Mouse (Mus musculus) hindbrain, embryonic 10.5 days (tissue): Measurements from ENCODE around the gene Mn1. TPM values are rescaled to one million over a fixed set of nuclear protein-coding genes. Genes with fewer than 3 reads are reported as not detected.
A peak's percentile ranks its signal among the peaks of the same experiment; 100 is the strongest.

Experiments used
- DNase-seq: peaks from one replicate; pipeline ENCODE4 v3.0.0-alpha.2; 2017; ENCODE audit warnings: low spot score
- H3K27ac ChIP-seq: fragments of 300-500 bp; sonication (generic); 2 replicates; pipeline ENCODE4 v1.5.1; 2016; ENCODE audit warnings: mild to moderate bottlenecking, moderate library complexity
- H3K27me3 ChIP-seq: fragments of 300-500 bp; sonication (generic); 2 replicates; pipeline ENCODE4 v1.6.1; 2016; ENCODE audit warnings: mild to moderate bottlenecking; ENCODE audit not compliant: poor library complexity, insufficient read depth, severe bottlenecking
- H3K36me3 ChIP-seq: fragments of 300-500 bp; sonication (generic); 2 replicates; pipeline ENCODE4 v1.6.1; 2016; ENCODE audit warnings: mild to moderate bottlenecking, moderate library complexity
- H3K4me1 ChIP-seq: fragments of 300-500 bp; sonication (generic); replicated peaks from 2 replicates; pipeline ENCODE4 v1.6.1; 2016; ENCODE audit warnings: mild to moderate bottlenecking
- H3K4me3 ChIP-seq: fragments of 300-500 bp; sonication (generic); 2 replicates; pipeline ENCODE4 v1.5.1; 2016; ENCODE audit warnings: mild to moderate bottlenecking, moderate library complexity
- H3K9me3 ChIP-seq: fragments of 300-500 bp; sonication (generic); 2 replicates; pipeline ENCODE4 v1.6.1; 2016; ENCODE audit warnings: mild to moderate bottlenecking, moderate library complexity
- WGBS: fragments of 180-500 bp; shearing (Covaris S2); methylation state at CpG from one replicate; pipeline ENCODE4 v1.1.7; 2016; 5-methylcytosine and 5-hydroxymethylcytosine counted together
- polyA plus RNA-seq: library from polyadenylated mRNA; unstranded; fragments of >200 nt; fragmentation: Nextera tagmentation; extraction: Ambion mirVana; gene quantifications from 2 replicates; pipeline ENCODE4 v1.2.1, GENCODE M21; 2016

Gene Mn1
- polyA plus RNA-seq, 1 experiment from 2014 or later: 65.1 TPM

DNA sequence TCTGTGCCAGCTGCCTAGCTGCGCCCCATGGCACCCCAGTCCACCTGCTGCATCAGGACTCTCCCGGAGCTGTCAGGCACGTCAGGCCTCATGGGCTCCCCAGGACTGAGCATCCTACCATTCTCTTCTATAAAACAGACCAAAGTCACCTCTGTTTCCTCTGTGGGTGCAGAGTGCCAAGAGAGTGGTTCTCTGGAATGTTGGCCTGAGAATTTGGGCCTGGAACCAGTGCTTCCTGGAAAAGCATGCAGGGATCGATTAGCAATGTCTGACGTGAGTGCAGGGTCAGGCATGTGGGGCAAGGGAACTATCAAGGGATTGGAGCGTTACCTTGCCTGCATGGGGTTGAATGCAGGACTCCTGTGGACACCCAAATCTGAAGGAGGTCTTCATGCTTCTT lies 59.0 kb downstream of the Mn1 start:
- H3K4me1 ChIP-seq: peaks cover 5% of the 10 kb centered on the region; the same call in 1 of the 2 replicates
- no peaks in the 10 kb centered on the region for H3K36me3 ChIP-seq
- no peaks in the 10 kb centered on the region for H3K9me3 ChIP-seq
- H3K4me3 ChIP-seq: no peak overlapping the region
- WGBS: 83% methylated on average over 6 of the region's 6 CpGs
- DNase-seq: no peak
- H3K27me3 ChIP-seq: 0 out of 2 replicates have a peak, but pooled peaks cover 6% of the 10 kb centered on the region
- 0 out of 2 replicates have a peak overlapping the region, but pooled peaks have one; percentile 45 for H3K27ac ChIP-seq

DNA sequence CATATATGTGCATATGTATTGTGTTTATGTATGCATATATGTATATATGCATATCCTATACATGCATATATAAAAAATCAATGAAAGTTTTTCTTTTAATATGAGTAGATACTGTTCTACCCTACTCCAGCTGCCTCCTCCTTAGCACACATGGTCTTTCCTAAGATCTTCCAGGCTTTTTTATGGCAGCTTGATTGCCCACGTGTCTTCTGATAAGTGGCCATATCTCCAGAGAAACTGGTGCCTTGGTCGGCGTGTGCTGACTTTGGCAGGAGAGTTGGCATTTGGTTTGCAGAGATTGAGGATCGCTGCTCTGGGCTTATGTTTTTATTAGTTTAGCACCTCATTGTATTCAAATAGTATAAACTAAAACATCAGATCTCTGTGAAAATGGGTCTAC lies 68.7 kb downstream of the Mn1 start:
- 89% methylated on average over 4 of the region's 4 CpGs for WGBS
- H3K9me3 ChIP-seq: peaks cover 16% of the 10 kb centered on the region
- DNase-seq: no peak
- H3K27ac ChIP-seq: no peak overlapping the region
- H3K4me3 ChIP-seq: no peak overlapping the region
- H3K36me3 ChIP-seq: peaks cover 7% of the 10 kb centered on the region
- H3K27me3 ChIP-seq: no peaks in the 10 kb centered on the region; the same call in 1 of the 2 replicates
- peaks cover 4% of the 10 kb centered on the region; the same call in 1 of the 2 replicates for H3K4me1 ChIP-seq

DNA sequence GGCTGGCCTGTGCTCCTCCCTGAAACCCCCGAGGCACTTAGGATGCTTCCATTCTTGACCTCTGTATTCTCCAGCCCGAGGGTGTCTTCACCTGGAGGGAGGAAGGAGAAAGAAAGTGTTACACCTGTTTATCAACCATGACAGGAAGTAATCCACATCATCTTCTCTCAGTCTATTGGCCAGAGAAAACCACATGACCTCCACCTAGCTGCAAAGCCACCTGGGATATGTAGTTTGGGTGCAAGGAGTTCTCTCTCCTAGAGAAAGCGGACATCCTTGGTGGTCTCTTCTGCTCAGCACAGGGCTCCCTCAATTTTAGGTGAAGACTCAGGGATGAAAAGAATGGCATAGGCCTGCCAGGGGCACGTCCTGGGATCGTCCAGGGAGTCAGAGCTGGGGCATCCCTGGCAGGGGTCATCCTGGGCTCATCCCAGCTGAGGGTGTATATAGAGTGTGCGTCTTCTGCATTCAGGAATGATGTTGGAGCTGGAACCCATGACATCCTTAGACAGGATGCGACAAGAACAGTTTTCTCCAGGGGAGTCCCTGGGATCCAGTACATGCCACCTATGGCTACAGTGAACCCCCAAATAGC lies 72.0 kb downstream of the Mn1 start:
- Histone ChIP-seq H3K36me3 (no peaks in the 10 kb centered on the region), H3K4me3 (no peak overlapping the region), H3K9me3 (no peaks in the 10 kb centered on the region), H3K27me3 (no peaks in the 10 kb centered on the region; the same call in 1 of the 2 replicates), H3K4me1 (peaks cover 4% of the 10 kb centered on the region; the same call in 1 of the 2 replicates), H3K27ac (peak overlapping the region; percentile 59)
- DNase-seq: no peak
- WGBS: 50% methylated on average over 7 of the region's 7 CpGs

DNA sequence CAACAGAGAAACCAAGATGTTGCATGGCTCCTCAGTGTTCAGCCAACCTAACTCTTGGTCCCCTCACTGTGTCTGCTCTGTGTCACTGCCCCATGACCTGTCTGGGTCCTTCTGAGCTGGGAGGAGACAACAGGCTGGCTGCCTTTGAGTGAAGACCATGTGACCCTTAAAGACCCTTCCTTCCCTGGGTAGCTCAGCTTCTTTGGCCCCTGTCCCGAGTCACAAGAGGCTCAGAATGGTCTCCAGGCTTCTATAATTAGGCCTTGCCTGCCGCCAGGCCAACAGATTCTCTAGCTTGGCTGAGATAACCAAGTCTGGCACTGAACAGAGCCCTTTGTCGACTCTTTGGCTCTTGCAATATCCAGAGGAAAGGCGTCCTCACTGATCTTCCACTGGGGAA lies 73.4 kb downstream of the Mn1 start:
- 68% methylated on average over 4 of the region's 4 CpGs for WGBS
- Histone ChIP-seq H3K4me1 (peaks cover 4% of the 10 kb centered on the region; the same call in 1 of the 2 replicates), H3K27me3 (no peaks in the 10 kb centered on the region; the same call in 1 of the 2 replicates), H3K4me3 (no peak overlapping the region), H3K27ac (no peak overlapping the region), H3K9me3 (no peaks in the 10 kb centered on the region), H3K36me3 (no peaks in the 10 kb centered on the region)
- no peak for DNase-seq

DNA sequence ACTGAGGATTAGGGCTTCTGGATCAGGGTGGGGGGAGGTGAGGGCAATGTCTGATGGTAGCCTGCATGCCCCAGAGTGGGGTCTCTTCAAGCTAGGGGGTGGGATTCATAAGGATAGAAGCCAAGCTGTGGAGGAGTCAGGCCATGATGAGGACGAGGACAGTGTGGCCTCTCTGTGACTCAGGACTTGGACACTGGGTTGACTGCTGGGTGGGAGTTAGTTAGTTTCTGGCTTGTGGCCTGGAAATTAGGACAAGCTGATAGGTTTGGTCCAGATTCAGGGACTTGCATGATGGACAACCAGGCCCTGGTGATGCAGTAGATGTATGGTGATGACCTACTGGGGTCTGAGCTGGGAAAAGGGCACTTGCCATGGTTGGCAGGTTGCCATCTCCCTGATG lies 74.3 kb downstream of the Mn1 start:
- WGBS: 84% methylated on average over 1 of the region's 1 CpGs
- Histone ChIP-seq H3K27me3 (no peaks in the 10 kb centered on the region; the same call in 1 of the 2 replicates), H3K9me3 (no peaks in the 10 kb centered on the region), H3K4me3 (no peak overlapping the region), H3K27ac (no peak overlapping the region), H3K4me1 (peaks cover 10% of the 10 kb centered on the region), H3K36me3 (no peaks in the 10 kb centered on the region)
- DNase-seq: no peak

DNA sequence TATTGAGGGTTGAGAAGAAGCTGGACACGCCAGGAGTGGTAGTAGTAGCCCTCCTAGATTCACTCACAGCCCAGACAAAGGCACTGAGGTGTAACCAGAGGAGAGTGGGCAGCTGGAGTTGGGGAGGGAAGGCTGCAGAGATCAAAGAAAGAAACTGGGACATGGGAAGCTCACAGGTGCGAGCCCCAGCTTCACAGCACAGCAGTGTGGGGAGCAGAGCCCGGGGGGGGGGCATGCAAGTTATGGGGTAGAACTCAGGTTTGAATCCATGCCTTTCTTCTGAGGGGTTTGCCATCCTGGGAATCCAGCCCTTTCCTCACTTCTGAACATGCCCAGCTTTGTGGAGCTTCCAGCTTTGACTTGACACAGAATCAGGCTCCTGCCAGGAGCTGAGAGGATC lies 82.9 kb downstream of the Mn1 start:
- Histone ChIP-seq H3K36me3 (no peaks in the 10 kb centered on the region), H3K9me3 (no peaks in the 10 kb centered on the region), H3K4me1 (peaks cover 29% of the 10 kb centered on the region), H3K4me3 (no peak overlapping the region), H3K27me3 (peaks cover 81% of the 10 kb centered on the region), H3K27ac (peak overlapping the region; percentile 30; the same call in 1 of the 2 replicates)
- 64% methylated on average over 3 of the region's 3 CpGs for WGBS
- no peak for DNase-seq

DNA sequence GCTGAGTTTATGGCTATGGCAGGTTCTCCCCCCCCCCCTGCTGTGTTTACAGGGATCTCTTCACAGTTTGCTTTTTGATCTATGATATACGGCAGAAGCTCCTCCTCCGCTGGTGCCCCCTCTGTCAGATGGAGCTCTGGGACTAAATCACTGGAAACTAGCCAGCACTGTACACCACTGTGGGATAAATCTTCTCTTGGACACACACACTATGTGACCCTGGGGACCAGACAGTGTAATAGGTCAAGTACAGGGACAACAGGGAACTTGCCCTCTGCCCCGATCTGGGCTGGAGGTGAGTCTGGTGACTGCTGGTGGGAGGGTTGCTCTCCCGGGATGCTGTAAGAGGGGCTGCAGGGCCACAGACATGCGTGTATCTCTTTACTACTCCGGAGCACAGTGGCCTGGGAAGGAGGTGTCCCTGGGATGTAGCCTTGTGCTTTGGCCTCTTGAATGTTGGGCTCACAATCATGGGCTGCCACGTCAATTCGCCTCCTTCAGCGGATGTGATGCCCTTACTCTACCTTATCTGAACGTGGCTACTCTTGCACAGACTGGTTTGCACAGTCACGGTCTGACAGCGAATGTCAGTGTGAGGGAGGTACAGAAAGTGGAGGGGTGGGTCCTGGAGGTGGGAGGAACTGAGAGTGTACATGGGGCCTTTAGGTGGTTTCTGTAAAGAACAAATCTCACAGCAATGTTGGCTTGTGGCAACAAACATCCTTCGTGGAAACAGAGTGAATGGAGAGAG lies 84.7 kb downstream of the Mn1 start:
- Histone ChIP-seq H3K4me3 (no peak overlapping the region), H3K36me3 (no peaks in the 10 kb centered on the region), H3K9me3 (no peaks in the 10 kb centered on the region), H3K4me1 (peaks cover 35% of the 10 kb centered on the region), H3K27me3 (peaks cover 90% of the 10 kb centered on the region), H3K27ac (peak overlapping the region; percentile 37; the same call in 1 of the 2 replicates)
- 75% methylated on average over 13 of the region's 13 CpGs for WGBS
- no peak for DNase-seq

DNA sequence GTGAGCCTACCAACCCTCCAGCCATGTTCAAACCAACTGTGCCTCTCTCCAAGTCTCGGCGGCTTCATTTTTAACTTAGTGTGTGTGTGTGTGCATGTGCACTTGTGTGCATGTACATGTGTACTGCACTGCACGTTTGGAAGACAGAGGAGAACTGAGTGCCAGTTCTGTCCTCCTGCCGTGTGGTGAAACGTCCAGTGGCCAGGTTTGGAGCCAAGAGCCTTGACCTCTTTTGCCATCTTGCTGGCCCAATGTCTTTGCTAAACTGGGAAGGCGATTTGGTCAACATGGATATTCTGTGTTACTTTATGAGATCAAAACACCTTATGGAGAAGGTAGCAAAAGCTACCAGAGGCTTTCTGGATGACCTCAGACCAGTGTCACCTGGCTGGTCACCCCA lies 88.1 kb downstream of the Mn1 start:
- Histone ChIP-seq H3K4me3 (no peak overlapping the region), H3K27me3 (peaks cover 58% of the 10 kb centered on the region), H3K27ac (no peak overlapping the region), H3K4me1 (peaks cover 59% of the 10 kb centered on the region), H3K9me3 (no peaks in the 10 kb centered on the region), H3K36me3 (no peaks in the 10 kb centered on the region)
- DNase-seq: no peak
- WGBS: 95% methylated on average over 6 of the region's 6 CpGs

DNA sequence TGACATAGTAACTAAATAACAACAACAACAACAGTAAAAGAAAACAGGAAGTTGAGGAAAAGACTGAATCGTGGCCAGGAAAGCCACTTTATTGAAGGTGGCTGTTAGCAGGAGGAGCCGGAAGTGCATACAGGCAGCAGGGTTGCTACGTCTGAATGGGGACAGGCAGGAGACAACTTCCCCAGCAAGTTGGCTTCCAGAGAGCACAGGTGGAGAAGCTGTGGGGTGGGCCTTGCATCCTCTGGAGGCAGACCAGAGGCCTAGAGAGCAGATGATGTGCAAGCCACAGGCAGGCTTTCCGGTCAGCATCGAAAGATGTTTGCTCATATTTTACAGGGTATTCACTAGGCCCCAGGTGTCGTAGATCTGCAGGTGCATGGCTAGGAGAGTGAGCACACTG lies 88.7 kb downstream of the Mn1 start:
- 87% methylated on average over 6 of the region's 6 CpGs for WGBS
- Histone ChIP-seq H3K36me3 (no peaks in the 10 kb centered on the region), H3K4me1 (peaks cover 65% of the 10 kb centered on the region), H3K9me3 (no peaks in the 10 kb centered on the region), H3K27me3 (peaks cover 58% of the 10 kb centered on the region), H3K27ac (peak overlapping the region; percentile 83), H3K4me3 (no peak overlapping the region)
- DNase-seq: no peak

DNA sequence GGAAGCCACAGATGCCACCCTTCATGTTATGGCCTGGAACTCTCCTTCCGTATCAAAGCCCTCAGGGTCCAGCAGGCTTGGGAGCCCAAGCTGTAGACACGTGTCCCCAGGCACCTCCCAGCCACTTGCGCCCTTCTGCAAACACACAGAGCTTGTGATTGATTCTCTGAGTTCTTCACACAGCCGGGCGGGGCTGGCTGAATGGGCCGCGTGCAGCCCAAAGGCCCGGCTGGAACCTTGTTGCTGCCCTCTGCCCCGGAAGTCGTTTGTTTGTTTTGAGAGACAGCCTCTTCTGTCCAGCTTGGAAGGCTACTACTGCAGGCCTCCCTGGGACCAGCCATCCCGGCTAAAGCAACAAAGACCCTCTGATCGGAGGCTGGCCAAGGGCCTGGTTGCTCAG lies 89.2 kb downstream of the Mn1 start:
- no peaks in the 10 kb centered on the region for H3K36me3 ChIP-seq
- H3K4me3 ChIP-seq: no peak overlapping the region
- WGBS: 18% methylated on average over 12 of the region's 12 CpGs
- no peaks in the 10 kb centered on the region for H3K9me3 ChIP-seq
- H3K27ac ChIP-seq: peak overlapping the region; percentile 83
- peaks cover 55% of the 10 kb centered on the region for H3K27me3 ChIP-seq
- DNase-seq: peak; percentile 81
- peaks cover 67% of the 10 kb centered on the region for H3K4me1 ChIP-seq

Other genes starting within 250 kb of the Mn1 start
- gene Pitpnb, start 86.6 kb upstream of the Mn1 start, polyA plus RNA-seq: 110 and 119 TPM in 2 replicates